Mouse (Mus musculus) neural tube, embryonic 11.5 days (tissue): ENCODE measurements around the gene Pmpca. TPM values are rescaled to one million over a fixed set of nuclear protein-coding genes. Genes with fewer than 3 reads are reported as not detected.

Source experiments
- ATAC-seq: fragments of 200-750 bp; cut with Nextera tagmentation; 2 replicates; pipeline ENCODE4 v1.8.0; 2017; ENCODE audit warnings: moderate number of reproducible peaks, mild to moderate bottlenecking, moderate TSS enrichment, moderate library complexity; ENCODE audit not compliant: insufficient read depth, low FRiP score, low TSS enrichment
- DNase-seq: peaks from one replicate; pipeline ENCODE4 v3.0.0-alpha.2; 2015; ENCODE audit warnings: low spot score
- H3K27ac ChIP-seq: fragments of 300-500 bp; sonication (generic); 2 replicates; pipeline ENCODE4 v1.5.1; 2014; ENCODE audit warnings: low read depth, mild to moderate bottlenecking, low read length
- H3K27me3 ChIP-seq: fragments of 300-500 bp; sonication (generic); 2 replicates; pipeline ENCODE4 v1.6.1; 2014; ENCODE audit warnings: mild to moderate bottlenecking, low read length, mixed read lengths; ENCODE audit not compliant: control insufficient read depth, insufficient read depth
- H3K36me3 ChIP-seq: fragments of 300-500 bp; sonication (generic); 2 replicates; pipeline ENCODE4 v1.6.1; 2014; ENCODE audit warnings: mild to moderate bottlenecking, low read length, moderate library complexity, mixed read lengths; ENCODE audit not compliant: control insufficient read depth, insufficient read depth
- H3K4me1 ChIP-seq: fragments of 300-500 bp; sonication (generic); 2 replicates; pipeline ENCODE4 v1.6.1; 2014; ENCODE audit warnings: low read length, mixed read lengths; ENCODE audit not compliant: control insufficient read depth, insufficient read depth
- H3K4me2 ChIP-seq: fragments of 300-500 bp; sonication (generic); 2 replicates; pipeline ENCODE4 v1.6.1; 2014; ENCODE audit warnings: low read depth, mild to moderate bottlenecking, moderate library complexity
- H3K4me3 ChIP-seq: fragments of 300-500 bp; sonication (generic); 2 replicates; pipeline ENCODE4 v1.5.1; 2014; ENCODE audit warnings: low read depth, low read length
- H3K9ac ChIP-seq: fragments of 300-500 bp; sonication (generic); 2 replicates; pipeline ENCODE4 v1.6.1; 2014; ENCODE audit warnings: mild to moderate bottlenecking, low read length
- H3K9me3 ChIP-seq: fragments of 300-500 bp; sonication (generic); 2 replicates; pipeline ENCODE4 v1.6.1; 2016; ENCODE audit warnings: low read length; ENCODE audit not compliant: control insufficient read depth
- WGBS: fragments of 180-500 bp; shearing (Covaris S2); extraction: QIAGEN DNeasy Blood & Tissue Kit; methylation state at CpG from one replicate; pipeline ENCODE4 v1.1.7; 2014; 5-methylcytosine and 5-hydroxymethylcytosine counted together
- polyA plus RNA-seq: library from polyadenylated mRNA; unstranded; fragments of >200 nt; fragmentation: Nextera tagmentation; extraction: Ambion mirVana; gene quantifications from 2 replicates; pipeline ENCODE4 v1.2.1, GENCODE M21; 2014

The Pmpca gene
- polyA plus RNA-seq, 1 experiment from 2014 or later, result 117 TPM

- no peak overlapping the region for H3K9ac ChIP-seq
- DNase-seq, result no peak
- no peak for ATAC-seq
- no peaks in the 10 kb centered on the region for H3K27me3 ChIP-seq
- H3K4me1 ChIP-seq, result no peaks in the 10 kb centered on the region
- H3K9me3 ChIP-seq, result no peaks in the 10 kb centered on the region
- 92% methylated on average over 5 of the region's 5 CpGs for WGBS
- H3K27ac ChIP-seq, result no peak overlapping the region
- no peak overlapping the region for H3K4me3 ChIP-seq
- H3K4me2 ChIP-seq, result no peak overlapping the region
- peaks cover 16% of the 10 kb centered on the region for H3K36me3 ChIP-seq
These were observed 40.7 kb downstream of the Pmpca start for GRCm38 (mm10) chr2:26429851-26430250.

- Histone ChIP-seq H3K4me1 (no peaks in the 10 kb centered on the region), H3K9me3 (no peaks in the 10 kb centered on the region), H3K27me3 (no peaks in the 10 kb centered on the region), H3K27ac (no peak overlapping the region), H3K36me3 (peaks cover 12% of the 10 kb centered on the region), H3K9ac (no peak overlapping the region), H3K4me2 (no peak overlapping the region), H3K4me3 (no peak overlapping the region)
- DNase-seq (no peak), ATAC-seq (no peak)
- 90% methylated on average over 7 of the region's 7 CpGs for WGBS
These were observed 45.8 kb downstream of the Pmpca start for GRCm38 (mm10) chr2:26434791-26435572.

- ATAC-seq (no peak), DNase-seq (no peak)
- Histone ChIP-seq H3K27me3 (no peaks in the 10 kb centered on the region), H3K9me3 (no peaks in the 10 kb centered on the region), H3K9ac (no peak overlapping the region), H3K4me1 (no peaks in the 10 kb centered on the region), H3K36me3 (peaks cover 19% of the 10 kb centered on the region), H3K4me2 (no peak overlapping the region), H3K4me3 (no peak overlapping the region), H3K27ac (no peak overlapping the region)
- WGBS, result 89% methylated on average over 4 of the region's 4 CpGs
These were observed 48.1 kb downstream of the Pmpca start for GRCm38 (mm10) chr2:26437221-26437620.

GRCm38 (mm10) chr2:26438373-26438772 is 49.2 kb downstream of the Pmpca start:
- DNase-seq (peak; percentile 7), ATAC-seq (no peak)
- H3K36me3 ChIP-seq, result peaks cover 19% of the 10 kb centered on the region
- 97% methylated on average over 7 of the region's 7 CpGs for WGBS
- no peak overlapping the region for H3K4me3 ChIP-seq
- no peak overlapping the region for H3K4me2 ChIP-seq
- H3K9me3 ChIP-seq, result no peaks in the 10 kb centered on the region
- no peak overlapping the region for H3K27ac ChIP-seq
- no peaks in the 10 kb centered on the region; the same call in 1 of the 2 replicates for H3K4me1 ChIP-seq
- no peak overlapping the region for H3K9ac ChIP-seq
- H3K27me3 ChIP-seq, result no peaks in the 10 kb centered on the region

- no peak for ATAC-seq
- DNase-seq, result peak; percentile 4
- no peak overlapping the region for H3K9ac ChIP-seq
- peaks cover 7% of the 10 kb centered on the region for H3K4me1 ChIP-seq
- no peak overlapping the region for H3K4me2 ChIP-seq
- 90% methylated on average over 6 of the region's 6 CpGs for WGBS
- peaks cover 17% of the 10 kb centered on the region for H3K36me3 ChIP-seq
- H3K27me3 ChIP-seq, result no peaks in the 10 kb centered on the region
- no peak overlapping the region for H3K27ac ChIP-seq
- no peak overlapping the region for H3K4me3 ChIP-seq
- H3K9me3 ChIP-seq, result no peaks in the 10 kb centered on the region
These were observed 50.5 kb downstream of the Pmpca start for GRCm38 (mm10) chr2:26439671-26440070.

GRCm38 (mm10) chr2:26441261-26441660 is 52.1 kb downstream of the Pmpca start:
- ATAC-seq (no peak), DNase-seq (peak; percentile 3)
- H3K4me2 ChIP-seq, result no peak overlapping the region
- no peak overlapping the region for H3K4me3 ChIP-seq
- H3K9ac ChIP-seq, result no peak overlapping the region
- no peaks in the 10 kb centered on the region for H3K9me3 ChIP-seq
- peaks cover 17% of the 10 kb centered on the region for H3K36me3 ChIP-seq
- no peak overlapping the region for H3K27ac ChIP-seq
- 87% methylated on average over 4 of the region's 4 CpGs for WGBS
- peaks cover 7% of the 10 kb centered on the region for H3K4me1 ChIP-seq
- H3K27me3 ChIP-seq, result no peaks in the 10 kb centered on the region

GRCm38 (mm10) chr2:26441688-26442087 is 52.5 kb downstream of the Pmpca start:
- 86% methylated on average over 5 of the region's 5 CpGs for WGBS
- ATAC-seq, result no peak
- H3K9me3 ChIP-seq, result no peaks in the 10 kb centered on the region
- no peak overlapping the region for H3K4me2 ChIP-seq
- H3K9ac ChIP-seq, result no peak overlapping the region
- peaks cover 10% of the 10 kb centered on the region for H3K4me1 ChIP-seq
- H3K27me3 ChIP-seq, result no peaks in the 10 kb centered on the region
- no peak overlapping the region for H3K4me3 ChIP-seq
- peaks cover 17% of the 10 kb centered on the region for H3K36me3 ChIP-seq
- no peak for DNase-seq
- no peak overlapping the region for H3K27ac ChIP-seq

- Histone ChIP-seq H3K4me2 (no peak overlapping the region), H3K9ac (no peak overlapping the region)
- WGBS, result 72% methylated on average over 1 of the region's 1 CpGs
These were observed 53.7 kb downstream of the Pmpca start for GRCm38 (mm10) chr2:26442843-26443242.

GRCm38 (mm10) chr2:26443876-26444275 is 54.7 kb downstream of the Pmpca start:
- no peak for DNase-seq
- Histone ChIP-seq H3K9ac (peak overlapping the region; percentile 80; the same call in 1 of the 2 replicates), H3K27me3 (no peaks in the 10 kb centered on the region), H3K4me1 (peaks cover 13% of the 10 kb centered on the region), H3K27ac (no peak overlapping the region), H3K4me2 (peak overlapping the region; percentile 70), H3K4me3 (peak overlapping the region; percentile 84), H3K36me3 (peaks cover 17% of the 10 kb centered on the region), H3K9me3 (no peaks in the 10 kb centered on the region)
- WGBS, result 59% methylated on average over 3 of the region's 3 CpGs
- ATAC-seq, result no peak

More at GRCm38 (mm10) chr2:26442843-26443242, 53.7 kb downstream of the Pmpca start:
- no peak overlapping the region for H3K4me3 ChIP-seq
- no peak overlapping the region for H3K27ac ChIP-seq
- DNase-seq, result no peak
- no peak for ATAC-seq
- H3K9me3 ChIP-seq, result no peaks in the 10 kb centered on the region
- no peaks in the 10 kb centered on the region for H3K27me3 ChIP-seq
- H3K36me3 ChIP-seq, result peaks cover 17% of the 10 kb centered on the region
- peaks cover 13% of the 10 kb centered on the region for H3K4me1 ChIP-seq
